Mouse (Mus musculus) hindbrain, embryonic 16.5 days (tissue): ENCODE measurements around the gene Grm2. TPM values are rescaled to one million over a fixed set of nuclear protein-coding genes. Genes with fewer than 3 reads are reported as not detected.
A peak's percentile ranks its signal among the peaks of the same experiment; 100 is the strongest.
"Not testable (repeated sequence)": the region's sequence is repeated elsewhere in the genome, so short reads cannot be mapped to it uniquely, and the experiment has no call there.

Experiments used
- ATAC-seq: fragments of 200-750 bp; cut with Nextera tagmentation; 2 replicates; pipeline ENCODE4 v1.8.0; 2017; ENCODE audit warnings: moderate TSS enrichment, moderate library complexity
- H3K27ac ChIP-seq: fragments of 300-500 bp; sonication (generic); 2 replicates; pipeline ENCODE4 v1.5.1; 2014; ENCODE audit warnings: low read depth, mild to moderate bottlenecking, control low read depth, low read length, moderate library complexity
- H3K27me3 ChIP-seq: fragments of 300-500 bp; sonication (generic); replicated peaks from 2 replicates; pipeline ENCODE4 v1.6.1; 2014; ENCODE audit warnings: low read length; ENCODE audit not compliant: control insufficient read depth, insufficient read depth
- H3K36me3 ChIP-seq: fragments of 300-500 bp; sonication (generic); 2 replicates; pipeline ENCODE4 v1.6.1; 2014; ENCODE audit warnings: mild to moderate bottlenecking, low read length, moderate library complexity, mixed read lengths; ENCODE audit not compliant: control insufficient read depth, insufficient read depth
- H3K4me1 ChIP-seq: fragments of 300-500 bp; sonication (generic); 2 replicates; pipeline ENCODE4 v1.6.1; 2014; ENCODE audit warnings: low read depth, low read length; ENCODE audit not compliant: control insufficient read depth, insufficient read depth
- H3K4me2 ChIP-seq: fragments of 300-500 bp; sonication (generic); 2 replicates; pipeline ENCODE4 v1.6.1; 2014; ENCODE audit warnings: mild to moderate bottlenecking, low read length, control low read depth, moderate library complexity
- H3K4me3 ChIP-seq: fragments of 300-500 bp; sonication (generic); 2 replicates; pipeline ENCODE4 v1.5.1; 2014; ENCODE audit warnings: mild to moderate bottlenecking, low read length, control low read depth, moderate library complexity
- H3K9ac ChIP-seq: fragments of 300-500 bp; sonication (generic); 2 replicates; pipeline ENCODE4 v1.6.1; 2014; ENCODE audit warnings: low read depth, mild to moderate bottlenecking, control low read depth, low read length, moderate library complexity
- H3K9me3 ChIP-seq: fragments of 300-500 bp; sonication (generic); 2 replicates; pipeline ENCODE4 v1.6.1; 2014; ENCODE audit warnings: mild to moderate bottlenecking, low read length, moderate library complexity; ENCODE audit not compliant: control insufficient read depth
- WGBS: fragments of 180-500 bp; shearing (Covaris S2); extraction: QIAGEN DNeasy Blood & Tissue Kit; methylation state at CpG from one replicate; pipeline ENCODE4 v1.1.7; 2014; 5-methylcytosine and 5-hydroxymethylcytosine counted together
- polyA plus RNA-seq: library from polyadenylated mRNA; unstranded; fragments of >200 nt; fragmentation: Nextera tagmentation; extraction: Ambion mirVana; gene quantifications from 2 replicates; pipeline ENCODE4 v1.2.1, GENCODE M21; 2015

Gene Grm2
- polyA plus RNA-seq, 1 experiment from 2014 or later = 12.3 TPM

DNA sequence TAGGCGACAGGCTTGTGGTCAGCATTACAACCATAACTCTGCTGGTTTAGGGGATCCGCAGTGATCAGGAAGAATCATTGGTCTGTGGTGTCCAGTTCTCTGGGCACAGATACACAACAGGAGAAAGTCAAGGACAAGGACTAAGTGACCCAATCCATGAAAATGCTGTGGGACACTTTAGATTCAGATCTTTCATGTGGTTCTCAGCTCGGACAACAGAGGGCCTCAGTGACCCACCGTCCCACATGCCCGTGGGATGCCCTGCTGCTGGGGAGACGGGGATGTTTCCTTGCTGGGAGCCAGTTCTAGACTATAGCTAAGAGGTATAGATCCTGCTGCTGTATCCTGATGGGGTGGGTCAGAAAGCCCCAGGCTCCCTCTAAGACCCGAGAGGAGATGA lies 57.4 kb downstream of the Grm2 start:
- 40% methylated on average over 7 of the region's 7 CpGs for WGBS
- Histone ChIP-seq H3K4me2 (no peak overlapping the region), H3K4me1 (no peaks in the 10 kb centered on the region), H3K36me3 (no peaks in the 10 kb centered on the region), H3K9me3 (no peaks in the 10 kb centered on the region), H3K4me3 (no peak overlapping the region), H3K9ac (no peak overlapping the region), H3K27ac (no peak overlapping the region), H3K27me3 (no peaks in the 10 kb centered on the region)
- no peak for ATAC-seq

DNA sequence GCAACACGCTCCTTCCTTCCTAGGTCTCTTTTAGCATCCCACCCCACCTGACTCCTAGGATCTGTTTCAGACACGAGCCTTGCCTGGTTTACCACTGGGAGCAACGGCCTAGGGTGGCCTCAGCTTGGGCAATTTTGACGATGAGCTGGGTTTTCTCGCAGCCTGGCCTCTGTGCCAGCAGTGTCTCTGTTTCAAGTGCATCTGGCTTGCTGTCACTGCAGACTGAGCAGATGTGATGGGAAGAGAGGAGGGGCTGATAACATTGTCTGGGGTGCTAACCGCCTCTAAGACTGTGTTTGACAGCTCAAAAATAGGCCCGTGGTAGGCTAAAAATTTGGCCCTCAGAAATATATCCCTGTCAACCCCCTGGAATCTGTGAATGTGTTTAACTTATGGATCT lies 60.0 kb downstream of the Grm2 start:
- H3K4me3 ChIP-seq = no peak overlapping the region
- no peaks in the 10 kb centered on the region for H3K27me3 ChIP-seq
- ATAC-seq = no peak
- WGBS = 66% methylated on average over 7 of the region's 7 CpGs
- H3K4me2 ChIP-seq = no peak overlapping the region
- no peaks in the 10 kb centered on the region for H3K36me3 ChIP-seq
- no peak overlapping the region for H3K9ac ChIP-seq
- H3K27ac ChIP-seq = 0 out of 2 replicates have a peak overlapping the region, but pooled peaks have one; percentile 39
- no peaks in the 10 kb centered on the region for H3K4me1 ChIP-seq
- H3K9me3 ChIP-seq = no peaks in the 10 kb centered on the region

DNA sequence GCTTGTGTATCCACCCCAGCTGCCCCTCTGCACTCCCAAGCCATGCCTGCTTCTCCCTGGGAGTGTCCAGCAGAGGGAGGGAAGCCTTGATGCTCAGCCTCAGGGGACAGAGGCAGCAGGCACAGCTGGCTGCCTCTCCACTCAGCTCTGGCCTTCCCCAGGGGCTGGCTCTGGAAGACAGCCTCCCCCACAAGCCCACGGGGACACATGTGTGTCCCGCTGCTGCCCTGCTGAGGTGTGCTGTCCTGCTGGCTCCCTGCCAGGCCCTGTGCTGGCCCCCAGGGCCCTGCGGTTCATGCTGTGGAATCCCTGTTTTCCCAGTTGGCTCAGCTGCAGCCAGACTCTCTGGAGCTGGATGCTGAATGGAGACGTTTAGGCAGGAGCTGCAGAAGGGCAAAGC lies 60.5 kb downstream of the Grm2 start:
- not testable (repeated sequence) for H3K36me3 ChIP-seq, H3K27ac ChIP-seq, H3K9me3 ChIP-seq, H3K4me2 ChIP-seq, H3K4me1 ChIP-seq, H3K9ac ChIP-seq, H3K4me3 ChIP-seq, ATAC-seq, H3K27me3 ChIP-seq
- 23% methylated on average over 4 of the region's 4 CpGs for WGBS

Other genes starting within 250 kb of the Grm2 start
- gene Rpl29, start 226.6 kb downstream of the Grm2 start, polyA plus RNA-seq = 603 and 620 TPM in 2 replicates
- 26.2 and 26.6 TPM in 2 replicates for gene Acy1, start 217.8 kb downstream of the Grm2 start, polyA plus RNA-seq
- gene Abhd14b, start 208.6 kb downstream of the Grm2 start, polyA plus RNA-seq = 12.1 and 13.2 TPM in 2 replicates
- 83.8 and 87.8 TPM in 2 replicates for gene Abhd14a, start 208.4 kb downstream of the Grm2 start, polyA plus RNA-seq
- gene Pcbp4, start 202.8 kb downstream of the Grm2 start, polyA plus RNA-seq = 228 and 235 TPM in 2 replicates
- gene Gpr62, start 190.1 kb downstream of the Grm2 start, polyA plus RNA-seq = 1.3 and 1.4 TPM in 2 replicates
- gene Rrp9, start 180.1 kb downstream of the Grm2 start, polyA plus RNA-seq = 43.1 and 43.9 TPM in 2 replicates
- 1.3 TPM in 2 replicates for gene Parp3, start 179.1 kb downstream of the Grm2 start, polyA plus RNA-seq
- not detected in 2 replicates for gene Iqcf1, start 156.1 kb downstream of the Grm2 start, polyA plus RNA-seq
- gene Iqcf5, start 141.5 kb downstream of the Grm2 start, polyA plus RNA-seq = not detected in 2 replicates
- gene Iqcf3, start 94.5 kb downstream of the Grm2 start, polyA plus RNA-seq = not detected in 2 replicates
- not detected in 2 replicates for gene Iqcf4, start 85.1 kb downstream of the Grm2 start, polyA plus RNA-seq
- gene Iqcf6, start 29.5 kb downstream of the Grm2 start, polyA plus RNA-seq = not detected in 2 replicates
- 86.1 and 91.0 TPM in 2 replicates for gene Tex264, start 29.8 kb upstream of the Grm2 start, polyA plus RNA-seq
- gene Rad54l2, start 133.1 kb upstream of the Grm2 start, polyA plus RNA-seq = 4.6 and 5.3 TPM in 2 replicates
- 15.2 and 20.9 TPM in 2 replicates for gene Dcaf1, start 165.8 kb upstream of the Grm2 start, polyA plus RNA-seq
- 7.9 and 11.8 TPM in 2 replicates for gene Rbm15b, start 231.3 kb upstream of the Grm2 start, polyA plus RNA-seq
- gene Manf, start 235.9 kb upstream of the Grm2 start, polyA plus RNA-seq = 185 and 188 TPM in 2 replicates